Mouse (Mus musculus) hindbrain, embryonic 12.5 days (tissue): ENCODE data around the gene BC005561. TPM values are rescaled to one million over a fixed set of nuclear protein-coding genes. Genes with fewer than 3 reads are reported as not detected.
"Not testable (repeated sequence)": the region's sequence is repeated elsewhere in the genome, so short reads cannot be mapped to it uniquely, and the experiment has no call there.

Experiments
- ATAC-seq: fragments of 200-750 bp; cut with Nextera tagmentation; 2 replicates; pipeline ENCODE4 v1.8.0; 2017; ENCODE audit warnings: moderate TSS enrichment; ENCODE audit not compliant: low FRiP score
- H3K27ac ChIP-seq: fragments of 300-500 bp; sonication (generic); 2 replicates; pipeline ENCODE4 v1.5.1; 2016; ENCODE audit warnings: mild to moderate bottlenecking
- H3K27me3 ChIP-seq: fragments of 300-500 bp; sonication (generic); 2 replicates; pipeline ENCODE4 v1.6.1; 2016; ENCODE audit warnings: mild to moderate bottlenecking
- H3K36me3 ChIP-seq: fragments of 300-500 bp; sonication (generic); 2 replicates; pipeline ENCODE4 v1.6.1; 2016; ENCODE audit warnings: mild to moderate bottlenecking
- H3K4me1 ChIP-seq: fragments of 300-500 bp; sonication (generic); 2 replicates; pipeline ENCODE4 v1.6.1; 2016
- H3K4me2 ChIP-seq: fragments of 300-500 bp; sonication (generic); replicated peaks from 2 replicates; pipeline ENCODE4 v1.6.1; 2016; ENCODE audit warnings: mild to moderate bottlenecking
- H3K4me3 ChIP-seq: fragments of 300-500 bp; sonication (generic); 2 replicates; pipeline ENCODE4 v1.5.1; 2016; ENCODE audit warnings: mild to moderate bottlenecking
- H3K9ac ChIP-seq: fragments of 300-500 bp; sonication (generic); 2 replicates; pipeline ENCODE4 v1.6.1; 2016; ENCODE audit warnings: mild to moderate bottlenecking, moderate library complexity
- H3K9me3 ChIP-seq: fragments of 300-500 bp; sonication (generic); replicated peaks from 2 replicates; pipeline ENCODE4 v1.6.1; 2016; ENCODE audit warnings: mild to moderate bottlenecking
- WGBS: fragments of 180-500 bp; shearing (Covaris S2); methylation state at CpG from one replicate; pipeline ENCODE4 v1.1.7; 2016; 5-methylcytosine and 5-hydroxymethylcytosine counted together
- polyA plus RNA-seq: library from polyadenylated mRNA; unstranded; fragments of >200 nt; fragmentation: Nextera tagmentation; extraction: Ambion mirVana; gene quantifications from 2 replicates; pipeline ENCODE4 v1.2.1, GENCODE M21; 2016

BC005561 gene
- polyA plus RNA-seq, 1 experiment from 2014 or later: 19.5 TPM

GRCm38 (mm10) chr5:104480367-104480766 is 27.8 kb upstream of the BC005561 start:
- H3K27me3 ChIP-seq: no peaks in the 10 kb centered on the region
- H3K36me3 ChIP-seq: peaks cover 65% of the 10 kb centered on the region
- H3K27ac ChIP-seq: no peak overlapping the region
- 90% methylated on average over 7 of the region's 7 CpGs for WGBS
- H3K4me1 ChIP-seq: no peaks in the 10 kb centered on the region
- H3K9ac ChIP-seq: no peak overlapping the region
- no peak for ATAC-seq
- no peak overlapping the region for H3K4me2 ChIP-seq
- H3K4me3 ChIP-seq: no peak overlapping the region
- H3K9me3 ChIP-seq: no peaks in the 10 kb centered on the region

DNA sequence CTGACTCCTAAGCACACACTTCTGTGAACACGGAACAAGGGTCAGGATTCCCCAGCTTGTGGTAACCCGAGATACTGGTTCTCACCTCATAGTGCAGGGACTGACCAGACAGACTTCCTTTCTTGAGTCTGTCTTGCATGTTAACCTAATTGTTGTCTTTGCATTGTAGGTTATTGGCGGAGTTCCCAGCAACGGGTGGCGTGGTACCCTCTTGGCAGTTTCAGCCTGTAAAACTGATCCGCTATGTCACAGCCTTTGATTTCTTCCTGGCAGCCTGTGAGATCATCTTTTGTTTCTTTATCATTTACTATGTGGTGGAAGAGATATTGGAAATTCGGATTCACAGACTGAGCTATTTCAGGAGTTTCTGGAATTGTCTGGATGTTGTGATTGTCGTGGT is 25.3 kb upstream of the BC005561 start:
- no peak for ATAC-seq
- Histone ChIP-seq H3K36me3 (peaks cover 72% of the 10 kb centered on the region), H3K9ac (no peak overlapping the region), H3K4me3 (no peak overlapping the region), H3K27me3 (no peaks in the 10 kb centered on the region), H3K4me1 (no peaks in the 10 kb centered on the region), H3K27ac (no peak overlapping the region), H3K4me2 (no peak overlapping the region), H3K9me3 (no peaks in the 10 kb centered on the region)
- 81% methylated on average over 8 of the region's 8 CpGs for WGBS

GRCm38 (mm10) chr5:104491561-104491960 is 16.6 kb upstream of the BC005561 start:
- peaks cover 68% of the 10 kb centered on the region for H3K36me3 ChIP-seq

GRCm38 (mm10) chr5:104504883-104505282 is 3.3 kb upstream of the BC005561 start:
- H3K4me2 ChIP-seq: no peak overlapping the region
- no peak for ATAC-seq
- H3K9me3 ChIP-seq: no peaks in the 10 kb centered on the region

More at GRCm38 (mm10) chr5:104491561-104491960, 16.6 kb upstream of the BC005561 start:
- no peak overlapping the region for H3K4me2 ChIP-seq
- H3K9ac ChIP-seq: no peak overlapping the region
- no peak for ATAC-seq
- H3K9me3 ChIP-seq: no peaks in the 10 kb centered on the region
- H3K27me3 ChIP-seq: no peaks in the 10 kb centered on the region
- no peaks in the 10 kb centered on the region for H3K4me1 ChIP-seq
- no peak overlapping the region for H3K27ac ChIP-seq
- 81% methylated on average over 5 of the region's 5 CpGs for WGBS
- H3K4me3 ChIP-seq: no peak overlapping the region

DNA sequence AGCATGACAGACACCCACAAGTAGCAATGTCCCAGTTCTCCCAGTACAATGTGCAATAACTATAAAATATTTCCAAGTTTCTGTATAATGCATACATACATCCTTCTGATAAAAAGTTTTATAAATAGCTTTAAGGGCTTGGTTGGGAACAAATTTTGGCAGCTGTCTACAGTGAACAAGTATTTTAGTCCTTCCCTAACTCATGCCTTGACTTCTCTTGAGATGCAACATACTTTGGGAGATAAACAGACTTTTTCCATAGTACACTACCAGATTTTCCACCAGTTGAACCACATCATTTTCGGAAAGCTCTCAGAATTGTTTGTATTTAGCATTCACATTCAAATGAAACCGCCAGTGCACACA is 340 bp upstream of the BC005561 start:
- H3K4me1 ChIP-seq: peaks cover 9% of the 10 kb centered on the region
- H3K27me3 ChIP-seq: no peaks in the 10 kb centered on the region
- 0% methylated on average over 2 of the region's 2 CpGs for WGBS
- 0 out of 2 replicates have a peak overlapping the region, but pooled peaks have one; percentile 52 for H3K27ac ChIP-seq
- H3K4me2 ChIP-seq: peak overlapping the region; percentile 59
- 0 out of 2 replicates have a peak, but pooled peaks cover 5% of the 10 kb centered on the region for H3K9me3 ChIP-seq
- H3K4me3 ChIP-seq: peak overlapping the region; percentile 89
- peaks cover 16% of the 10 kb centered on the region for H3K36me3 ChIP-seq
- ATAC-seq: peak; percentile 13; the same call in 1 of the 2 replicates
- peak overlapping the region; percentile 91; the same call in 1 of the 2 replicates for H3K9ac ChIP-seq

More at GRCm38 (mm10) chr5:104504883-104505282, 3.3 kb upstream of the BC005561 start:
- Histone ChIP-seq H3K27me3 (no peaks in the 10 kb centered on the region), H3K27ac (no peak overlapping the region), H3K9ac (no peak overlapping the region), H3K4me3 (no peak overlapping the region), H3K36me3 (peaks cover 30% of the 10 kb centered on the region), H3K4me1 (peaks cover 9% of the 10 kb centered on the region)
- WGBS: 95% methylated on average over 2 of the region's 2 CpGs

DNA sequence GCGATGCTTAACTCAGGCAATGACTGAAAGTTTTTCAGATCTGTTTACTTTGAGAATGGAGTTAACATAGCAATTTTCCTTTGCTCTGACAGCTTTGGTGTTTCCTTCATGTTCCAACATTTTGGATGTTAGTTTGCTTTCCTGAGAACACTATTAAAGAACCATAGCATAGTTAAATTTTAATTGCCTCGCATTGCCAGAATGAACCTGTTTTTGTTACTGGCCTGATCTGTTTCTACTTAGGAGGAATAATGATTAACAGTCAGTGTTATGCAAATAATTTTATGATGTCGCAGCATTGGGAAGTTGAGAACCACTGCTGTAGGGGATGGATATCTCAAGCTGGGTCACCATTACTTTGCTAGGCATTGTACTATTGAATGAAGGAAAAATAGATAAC is 3.1 kb downstream of the BC005561 start:
- WGBS: 92% methylated on average over 3 of the region's 3 CpGs
- H3K36me3 ChIP-seq: peaks cover 26% of the 10 kb centered on the region
- no peak overlapping the region for H3K27ac ChIP-seq

GRCm38 (mm10) chr5:104538612-104539011 is 30.5 kb downstream of the BC005561 start:
- no peak for ATAC-seq
- 82% methylated on average over 1 of the region's 1 CpGs for WGBS

More for the DNA sequence above, 3.1 kb downstream of the BC005561 start:
- Histone ChIP-seq H3K9me3 (peaks cover 26% of the 10 kb centered on the region), H3K4me3 (no peak overlapping the region), H3K4me2 (no peak overlapping the region), H3K9ac (no peak overlapping the region), H3K27me3 (no peaks in the 10 kb centered on the region), H3K4me1 (peaks cover 9% of the 10 kb centered on the region)
- ATAC-seq: no peak

DNA sequence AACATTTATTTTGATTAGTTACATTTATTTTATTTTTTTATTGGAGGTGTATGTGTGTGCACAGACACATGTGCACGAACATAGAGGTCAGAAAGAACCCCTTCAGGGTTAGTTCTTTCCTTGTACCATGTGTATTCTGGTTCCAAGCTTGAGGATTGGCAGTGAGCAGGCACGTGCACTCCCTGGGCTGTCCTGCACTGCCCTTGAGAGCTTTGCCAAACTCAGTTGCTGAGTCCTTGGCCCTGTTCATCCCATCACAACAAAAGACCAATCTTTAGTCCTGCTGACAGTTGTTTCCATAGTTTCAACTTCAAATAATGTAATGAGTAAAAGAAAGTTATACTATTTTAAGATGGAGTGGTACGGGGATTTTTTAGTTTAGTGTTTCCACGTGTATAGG is 31.2 kb downstream of the BC005561 start:
- H3K4me1 ChIP-seq: no peaks in the 10 kb centered on the region
- no peak overlapping the region for H3K27ac ChIP-seq
- peaks cover 61% of the 10 kb centered on the region for H3K36me3 ChIP-seq
- 97% methylated on average over 4 of the region's 4 CpGs for WGBS
- ATAC-seq: no peak
- H3K27me3 ChIP-seq: no peaks in the 10 kb centered on the region
- H3K4me2 ChIP-seq: no peak overlapping the region
- H3K9me3 ChIP-seq: no peaks in the 10 kb centered on the region
- H3K4me3 ChIP-seq: no peak overlapping the region
- H3K9ac ChIP-seq: no peak overlapping the region

More at GRCm38 (mm10) chr5:104538612-104539011, 30.5 kb downstream of the BC005561 start:
- no peak overlapping the region for H3K4me3 ChIP-seq
- no peak overlapping the region for H3K9ac ChIP-seq
- peaks cover 54% of the 10 kb centered on the region for H3K36me3 ChIP-seq
- H3K4me1 ChIP-seq: no peaks in the 10 kb centered on the region
- H3K27ac ChIP-seq: no peak overlapping the region
- H3K4me2 ChIP-seq: no peak overlapping the region
- H3K27me3 ChIP-seq: no peaks in the 10 kb centered on the region
- no peaks in the 10 kb centered on the region for H3K9me3 ChIP-seq

DNA sequence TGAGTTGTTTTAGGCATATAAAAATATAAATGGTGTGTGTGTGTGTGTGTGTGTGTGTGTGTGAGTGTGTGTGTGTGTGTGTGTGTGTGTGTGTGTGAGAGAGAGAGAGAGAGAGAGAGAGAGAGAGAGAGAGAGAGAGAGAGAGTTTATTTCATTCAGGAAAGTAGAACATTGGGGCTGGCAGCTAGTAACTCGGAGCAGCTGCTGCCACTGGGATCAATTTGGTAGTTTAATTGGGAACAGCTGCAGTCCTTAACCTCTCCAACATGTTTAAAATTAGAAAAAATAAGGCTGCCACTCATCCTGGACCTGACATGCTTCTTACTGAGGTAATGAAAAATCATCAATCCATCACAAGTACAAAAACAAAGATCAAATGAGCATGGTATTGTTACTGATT is 59.9 kb downstream of the BC005561 start:
- not testable (repeated sequence) for H3K27me3 ChIP-seq, ATAC-seq, H3K4me2 ChIP-seq, H3K4me3 ChIP-seq, H3K27ac ChIP-seq, H3K9me3 ChIP-seq, H3K4me1 ChIP-seq, H3K36me3 ChIP-seq, H3K9ac ChIP-seq
- 56% methylated on average over 1 of the region's 1 CpGs for WGBS

GRCm38 (mm10) chr5:104570766-104571165 is 62.6 kb downstream of the BC005561 start:
- peak overlapping the region; percentile 62 for H3K4me3 ChIP-seq
- H3K36me3 ChIP-seq: peaks cover 10% of the 10 kb centered on the region
- peak; percentile 23 for ATAC-seq
- peaks cover 13% of the 10 kb centered on the region for H3K9me3 ChIP-seq
- no peak overlapping the region; the same call in 1 of the 2 replicates for H3K9ac ChIP-seq
- 46% methylated on average over 6 of the region's 6 CpGs for WGBS
- H3K4me2 ChIP-seq: peak overlapping the region; percentile 44
- no peaks in the 10 kb centered on the region for H3K27me3 ChIP-seq
- H3K27ac ChIP-seq: peak overlapping the region; percentile 35; the same call in 1 of the 2 replicates
- H3K4me1 ChIP-seq: no peaks in the 10 kb centered on the region

GRCm38 (mm10) chr5:104571282-104571921 is 63.2 kb downstream of the BC005561 start:
- peak overlapping the region; percentile 86 for H3K27ac ChIP-seq
- peak overlapping the region; percentile 48 for H3K4me2 ChIP-seq
- peaks cover 10% of the 10 kb centered on the region for H3K36me3 ChIP-seq
- ATAC-seq: peak; percentile 98
- peak overlapping the region; percentile 73 for H3K9ac ChIP-seq
- WGBS: 5% methylated on average over 18 of the region's 19 CpGs
- not testable (repeated sequence) for H3K4me1 ChIP-seq, H3K27me3 ChIP-seq
- H3K4me3 ChIP-seq: peak overlapping the region; percentile 62
- peaks cover 14% of the 10 kb centered on the region for H3K9me3 ChIP-seq
